Mouse (Mus musculus): ENCODE measurements around the gene Nol10. TPM values are rescaled to one million over a fixed set of nuclear protein-coding genes. Genes with fewer than 3 reads are reported as not detected.

Nol10 gene
- polyA plus RNA-seq (2016; fragmentation: Nextera tagmentation; extraction: Ambion mirVana), result 26.4 and 26.5 TPM in 2 replicates

DNA sequence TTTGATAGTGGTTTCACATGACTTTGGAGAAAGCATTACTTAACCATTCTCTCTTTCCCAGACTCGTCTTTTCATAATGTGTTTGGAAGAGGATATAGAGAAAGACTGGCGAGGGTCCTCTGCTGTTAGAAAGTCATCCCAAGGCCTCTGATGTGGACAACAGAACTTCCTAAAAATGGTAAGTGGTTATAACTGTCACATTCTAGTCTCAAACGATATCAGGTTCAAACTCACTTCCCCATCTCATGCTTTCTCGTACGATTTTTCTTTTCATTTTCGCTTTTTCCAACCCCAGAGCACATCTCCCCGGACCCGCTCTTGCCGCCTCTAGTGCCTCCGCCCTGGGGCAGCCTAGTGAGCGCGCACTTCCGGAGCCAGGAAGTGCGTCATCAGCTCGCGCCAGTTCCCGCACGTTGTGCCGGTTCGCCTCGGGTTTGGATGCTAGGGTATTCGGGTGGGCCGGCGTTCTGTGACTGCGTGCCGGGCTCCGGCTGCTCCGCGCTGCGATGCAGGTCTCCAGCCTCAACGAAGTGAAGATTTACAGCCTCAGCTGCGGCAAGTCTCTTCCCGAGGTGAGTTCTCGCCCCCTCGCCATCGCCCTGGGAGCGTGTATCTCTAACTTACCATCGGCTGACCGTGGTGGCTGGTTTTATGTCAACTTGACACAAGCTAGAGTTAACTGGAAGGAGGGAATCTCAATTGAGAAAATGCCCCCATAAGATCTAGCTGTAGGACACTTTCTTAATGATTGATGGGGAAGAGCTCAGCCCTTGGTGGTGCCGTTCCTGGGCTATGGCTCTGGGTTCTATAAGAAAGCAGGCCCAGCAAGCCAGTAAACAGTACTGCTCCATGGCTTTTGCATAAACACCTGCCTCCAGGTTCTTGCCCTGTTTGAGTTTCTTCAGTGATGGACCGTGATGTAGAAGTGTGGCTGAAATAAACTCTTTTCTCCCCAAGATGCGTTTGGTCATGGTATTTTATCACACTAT is at the start of gene Nol10:
Gene Nol10 (plus strand): TSS at position 411 of the 989 bp plus-strand sequence.
- H3K9ac ChIP-seq, result peak within 1 kb of the TSS; percentile 79
- peak within 1 kb of the TSS; percentile 55 for H3K27ac ChIP-seq
- no peaks in the 10 kb centered on the region for H3K9me3 ChIP-seq (replicated peaks)
- peaks cover 19% of the 10 kb centered on the region for H3K4me1 ChIP-seq
- under 1% methylated on average over 42 of the region's 42 CpGs for WGBS (ENCODE audit: insufficient replicate concordance)
- H3K27me3 ChIP-seq (replicated peaks), result peaks cover 6% of the 10 kb centered on the region; the same call in 1 of the 2 replicates
- ATAC-seq, result peak; percentile 92
- peak within 1 kb of the TSS; percentile 73 for H3K4me2 ChIP-seq
- H3K36me3 ChIP-seq, result peaks cover 31% of the 10 kb centered on the region
- H3K4me3 ChIP-seq, result peak within 1 kb of the TSS; percentile 91

DNA sequence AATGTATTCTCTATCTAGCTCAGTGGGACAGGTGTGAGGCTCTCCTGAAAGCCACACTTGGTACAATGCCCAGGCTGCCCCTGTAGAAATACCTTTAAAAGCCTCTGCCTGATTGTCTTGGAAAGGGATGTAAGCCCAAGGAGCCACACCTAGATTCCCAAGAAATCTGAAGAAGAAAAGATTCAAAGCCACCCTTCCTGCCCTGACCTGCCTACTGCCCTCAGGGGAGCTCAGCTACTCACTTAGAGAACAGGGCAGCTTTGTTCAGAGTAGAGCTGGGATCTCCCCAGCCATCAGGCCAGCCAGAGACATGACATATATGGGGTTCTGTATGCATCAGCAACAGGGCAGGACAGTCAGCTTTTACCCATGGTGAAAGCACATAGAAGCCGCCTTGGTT is 48.4 kb upstream of the Nol10 start:
- Histone ChIP-seq H3K4me2 (no peak overlapping the region), H3K4me1 (no peaks in the 10 kb centered on the region), H3K36me3 (no peaks in the 10 kb centered on the region), H3K27ac (no peak overlapping the region), H3K9ac (no peak overlapping the region), H3K9me3 (replicated peaks) (no peaks in the 10 kb centered on the region), H3K4me3 (no peak overlapping the region), H3K27me3 (replicated peaks) (no peaks in the 10 kb centered on the region)
- no peak for ATAC-seq
- WGBS (ENCODE audit: insufficient replicate concordance), result 88% methylated on average over 1 of the region's 1 CpGs

DNA sequence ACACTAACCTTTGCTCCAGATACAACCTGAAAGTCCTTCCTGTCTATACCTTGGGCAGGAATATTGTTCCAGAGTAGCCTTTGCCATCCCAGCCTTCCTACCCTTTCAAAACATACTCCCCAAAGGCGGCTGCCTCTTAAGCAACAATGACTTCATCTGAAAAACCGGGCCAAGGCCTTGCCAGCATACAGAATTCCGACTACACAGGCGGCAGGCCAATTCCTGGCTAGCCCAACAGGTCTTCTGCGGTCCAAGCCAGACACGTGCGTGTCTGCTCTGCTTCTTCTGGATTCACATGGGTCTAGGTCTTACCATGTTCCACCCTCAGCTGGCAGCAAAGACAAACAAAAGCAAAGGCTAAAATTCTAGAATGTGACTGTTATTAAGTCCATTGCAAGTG is 42.8 kb upstream of the Nol10 start:
- H3K4me1 ChIP-seq, result no peaks in the 10 kb centered on the region
- no peak overlapping the region for H3K4me3 ChIP-seq
- no peak overlapping the region for H3K9ac ChIP-seq
- WGBS (ENCODE audit: insufficient replicate concordance), result 67% methylated on average over 7 of the region's 7 CpGs
- no peaks in the 10 kb centered on the region for H3K9me3 ChIP-seq (replicated peaks)
- no peaks in the 10 kb centered on the region for H3K36me3 ChIP-seq
- no peak overlapping the region for H3K4me2 ChIP-seq
- no peaks in the 10 kb centered on the region for H3K27me3 ChIP-seq (replicated peaks)
- H3K27ac ChIP-seq, result no peak overlapping the region
- ATAC-seq, result no peak

DNA sequence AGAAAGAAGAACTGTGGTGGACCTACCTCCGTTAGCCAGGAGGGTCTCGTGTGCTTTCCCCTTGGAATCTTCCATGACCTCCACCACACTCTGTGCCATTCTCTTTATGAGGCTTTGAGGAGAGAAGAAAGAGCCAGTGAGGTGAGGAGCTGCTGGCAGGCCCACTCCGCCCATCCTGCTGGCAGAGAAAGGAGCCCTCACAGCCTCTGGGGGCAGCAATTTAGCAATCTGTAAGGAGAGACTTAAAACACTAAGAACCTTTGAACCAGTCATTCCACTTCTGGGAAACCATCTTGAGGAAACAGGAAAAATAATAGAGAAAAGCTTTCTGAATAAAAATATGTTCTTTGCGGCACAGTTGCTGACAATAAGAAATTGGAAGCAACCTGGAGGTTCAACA is 40.0 kb upstream of the Nol10 start:
- H3K27me3 ChIP-seq (replicated peaks), result no peaks in the 10 kb centered on the region
- H3K9me3 ChIP-seq (replicated peaks), result no peaks in the 10 kb centered on the region
- no peak overlapping the region for H3K9ac ChIP-seq
- H3K36me3 ChIP-seq, result no peaks in the 10 kb centered on the region
- no peak overlapping the region for H3K4me3 ChIP-seq
- H3K27ac ChIP-seq, result no peak overlapping the region
- 42% methylated on average over 4 of the region's 4 CpGs for WGBS (ENCODE audit: insufficient replicate concordance)
- H3K4me2 ChIP-seq, result no peak overlapping the region
- no peaks in the 10 kb centered on the region for H3K4me1 ChIP-seq
- no peak for ATAC-seq

DNA sequence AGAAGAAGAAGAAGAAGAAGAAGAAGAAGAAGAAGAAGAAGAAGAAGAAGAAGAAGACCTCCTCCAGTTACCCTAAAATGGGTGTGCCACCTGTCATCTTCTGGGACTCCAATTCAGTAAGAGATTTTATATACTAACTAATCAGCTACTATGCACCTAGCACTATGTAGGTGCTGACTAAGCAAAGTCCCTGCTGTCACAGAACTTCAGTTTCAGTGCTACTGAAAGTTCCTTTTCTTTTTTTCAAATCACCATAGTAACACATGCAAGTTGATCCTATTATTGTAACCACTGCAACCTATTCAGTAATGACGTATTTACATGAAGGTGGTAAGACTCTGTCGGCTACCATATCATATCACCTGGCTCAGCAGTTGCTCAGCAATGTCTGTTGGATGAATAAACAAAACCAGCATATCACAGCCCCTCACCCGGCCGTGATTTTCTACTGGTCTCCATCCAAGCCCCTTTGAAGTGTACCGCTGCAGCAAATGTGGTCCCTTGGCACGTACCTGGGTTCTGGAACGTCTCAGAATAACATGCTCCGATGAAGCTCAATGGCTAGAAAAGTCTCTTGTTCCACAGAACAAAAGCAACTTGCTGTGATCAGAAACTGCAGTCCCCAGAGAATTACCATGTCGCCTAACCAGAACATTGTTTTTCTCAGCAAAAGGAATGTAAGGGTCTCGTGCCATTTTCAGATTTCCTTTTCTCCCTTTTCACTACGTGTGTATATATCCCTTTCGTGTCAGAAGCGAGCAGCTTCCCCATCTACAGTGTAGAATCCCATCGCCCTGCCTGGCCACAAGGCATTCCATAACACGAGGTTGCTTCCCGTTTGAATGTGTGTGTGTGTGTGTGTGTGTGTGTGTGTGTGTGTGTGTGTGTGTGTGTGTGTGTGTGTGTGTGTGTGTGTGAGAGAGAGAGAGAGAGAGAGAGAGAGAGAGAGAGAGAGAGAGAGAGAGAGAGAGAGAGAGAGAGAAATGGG is 37.1 kb upstream of the Nol10 start:
- Histone ChIP-seq H3K4me2 (no peak overlapping the region), H3K9ac (no peak overlapping the region), H3K36me3 (no peaks in the 10 kb centered on the region), H3K4me1 (no peaks in the 10 kb centered on the region), H3K9me3 (replicated peaks) (no peaks in the 10 kb centered on the region), H3K27ac (no peak overlapping the region), H3K4me3 (no peak overlapping the region), H3K27me3 (replicated peaks) (no peaks in the 10 kb centered on the region)
- ATAC-seq, result no peak
- WGBS (ENCODE audit: insufficient replicate concordance), result 66% methylated on average over 16 of the region's 16 CpGs

DNA sequence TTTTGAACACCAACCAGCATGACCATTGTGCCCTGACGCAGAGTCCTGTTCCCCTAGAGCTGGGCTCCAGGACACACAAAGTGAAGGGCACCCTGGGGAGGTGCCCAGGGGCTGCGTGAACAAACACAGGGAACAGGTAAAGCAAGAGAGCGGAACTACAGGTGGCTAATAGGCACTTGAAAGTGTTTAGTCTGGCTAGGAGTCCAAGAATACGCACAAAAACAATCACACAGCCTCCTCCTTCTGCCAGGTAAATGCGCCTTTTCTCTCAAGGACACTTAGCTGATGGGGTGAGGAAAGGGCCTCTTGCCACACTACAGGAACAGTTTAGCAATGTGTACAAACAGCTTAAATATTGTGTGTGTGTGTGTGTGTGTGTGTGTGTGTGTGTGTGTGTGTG is 32.2 kb upstream of the Nol10 start:
- H3K27ac ChIP-seq, result no peak overlapping the region
- H3K4me3 ChIP-seq, result no peak overlapping the region
- no peak overlapping the region for H3K9ac ChIP-seq
- WGBS (ENCODE audit: insufficient replicate concordance), result 65% methylated on average over 5 of the region's 5 CpGs
- H3K27me3 ChIP-seq (replicated peaks), result 0 out of 2 replicates have a peak, but pooled peaks cover 5% of the 10 kb centered on the region
- no peaks in the 10 kb centered on the region for H3K36me3 ChIP-seq
- no peaks in the 10 kb centered on the region for H3K4me1 ChIP-seq
- ATAC-seq, result no peak
- no peak overlapping the region for H3K4me2 ChIP-seq
- no peaks in the 10 kb centered on the region for H3K9me3 ChIP-seq (replicated peaks)

DNA sequence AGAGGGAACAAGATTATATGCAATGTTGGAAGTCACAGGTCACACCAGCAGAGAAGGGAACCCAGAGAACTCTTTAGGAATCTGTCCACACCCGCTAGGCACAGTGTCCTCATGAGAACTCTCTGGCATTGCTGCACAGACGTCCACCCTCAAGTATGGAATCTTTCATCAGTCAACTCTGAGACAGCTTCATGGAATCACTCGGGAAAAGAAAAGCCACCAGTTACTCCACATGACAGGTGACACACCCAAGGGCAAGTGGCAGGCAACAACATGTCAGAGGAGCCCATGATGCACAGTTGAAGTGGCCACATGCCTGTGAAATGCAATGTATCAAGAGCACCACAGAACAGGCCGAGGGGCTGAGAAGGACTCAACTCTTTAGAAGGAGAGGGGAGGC is 30.3 kb upstream of the Nol10 start:
- no peaks in the 10 kb centered on the region for H3K9me3 ChIP-seq (replicated peaks)
- H3K27me3 ChIP-seq (replicated peaks), result peaks cover 14% of the 10 kb centered on the region
- no peaks in the 10 kb centered on the region for H3K4me1 ChIP-seq
- no peak overlapping the region for H3K9ac ChIP-seq
- WGBS (ENCODE audit: insufficient replicate concordance), result 50% methylated on average over 4 of the region's 4 CpGs
- no peak for ATAC-seq
- no peak overlapping the region for H3K27ac ChIP-seq
- H3K4me2 ChIP-seq, result no peak overlapping the region
- no peak overlapping the region for H3K4me3 ChIP-seq
- no peaks in the 10 kb centered on the region for H3K36me3 ChIP-seq

DNA sequence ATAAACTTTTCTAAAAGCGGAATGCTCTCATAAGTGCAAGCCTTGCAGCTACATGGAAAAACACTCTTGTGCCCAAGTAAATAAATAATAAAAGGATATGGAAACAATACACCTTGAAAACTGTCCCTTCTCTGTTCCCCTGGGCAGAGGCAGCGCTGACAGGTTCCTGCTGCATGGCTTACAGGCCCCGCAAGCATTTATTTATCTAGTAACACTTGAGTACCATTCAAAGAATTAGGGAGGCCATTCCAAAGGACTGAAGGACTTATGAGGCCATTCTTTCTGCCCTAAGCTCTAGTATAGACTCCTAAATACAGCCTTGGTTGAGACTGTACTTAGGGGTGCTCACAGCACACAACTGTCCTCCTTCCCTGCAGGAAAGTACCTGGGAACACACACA is 29.8 kb upstream of the Nol10 start:
- no peak for ATAC-seq
- no peak overlapping the region for H3K4me2 ChIP-seq
- H3K9me3 ChIP-seq (replicated peaks), result no peaks in the 10 kb centered on the region
- no peak overlapping the region for H3K27ac ChIP-seq
- H3K36me3 ChIP-seq, result no peaks in the 10 kb centered on the region
- WGBS (ENCODE audit: insufficient replicate concordance), result 71% methylated on average over 3 of the region's 3 CpGs
- no peak overlapping the region for H3K4me3 ChIP-seq
- no peaks in the 10 kb centered on the region for H3K4me1 ChIP-seq
- H3K9ac ChIP-seq, result no peak overlapping the region
- H3K27me3 ChIP-seq (replicated peaks), result peaks cover 19% of the 10 kb centered on the region

DNA sequence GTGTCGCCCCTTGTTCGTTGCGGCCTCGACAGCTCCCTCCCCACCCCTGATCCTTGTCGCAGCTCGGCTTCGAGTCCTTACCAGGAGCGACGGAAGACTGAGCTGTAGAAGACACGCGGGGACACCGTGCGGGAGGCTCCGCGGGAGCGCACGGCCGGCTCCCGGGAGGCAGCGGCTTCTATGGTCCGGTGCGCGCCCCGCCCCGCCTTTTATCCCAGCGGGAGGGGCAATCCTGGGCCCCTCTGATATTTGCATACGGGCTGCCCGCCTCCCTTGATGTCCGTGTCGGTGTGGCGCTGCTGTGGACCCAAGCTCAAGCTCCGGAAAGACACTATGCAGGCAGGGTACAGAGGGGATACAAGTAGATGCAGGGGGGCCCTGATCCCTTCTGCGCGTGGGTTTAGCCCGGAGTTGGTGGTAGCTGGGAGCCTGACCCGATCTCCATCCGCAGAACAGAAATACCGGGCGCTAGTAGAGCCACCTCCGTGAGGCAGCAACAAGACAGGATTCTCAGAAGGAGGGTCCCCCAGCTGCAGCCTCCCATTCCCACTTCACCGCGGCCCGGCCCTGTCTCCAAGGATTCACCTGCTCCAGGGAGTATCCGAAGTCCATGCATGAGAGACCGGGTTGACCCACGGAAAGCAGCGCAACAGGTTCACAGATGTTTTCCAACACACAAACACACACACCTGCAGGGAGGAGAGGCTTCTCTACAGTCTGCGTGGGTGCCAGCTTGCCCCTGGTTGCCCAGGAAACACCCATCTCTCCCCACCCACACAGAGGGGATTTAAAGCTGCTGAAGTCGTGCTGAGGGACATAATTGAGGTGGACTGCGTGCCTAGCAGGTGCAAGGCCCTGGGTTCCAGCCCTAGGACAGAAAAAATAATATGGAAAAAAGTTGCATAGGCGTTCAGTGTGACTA is 23.4 kb upstream of the Nol10 start:
- no peak for ATAC-seq
- H3K4me1 ChIP-seq, result peaks cover 7% of the 10 kb centered on the region; the same call in 1 of the 2 replicates
- H3K27me3 ChIP-seq (replicated peaks), result peaks cover 60% of the 10 kb centered on the region
- peak overlapping the region; percentile 7; the same call in 1 of the 2 replicates for H3K9ac ChIP-seq
- H3K4me2 ChIP-seq, result peak overlapping the region; percentile 67
- H3K36me3 ChIP-seq, result no peaks in the 10 kb centered on the region
- no peak overlapping the region for H3K27ac ChIP-seq
- 5% methylated on average over 51 of the region's 51 CpGs for WGBS (ENCODE audit: insufficient replicate concordance)
- H3K9me3 ChIP-seq (replicated peaks), result no peaks in the 10 kb centered on the region
- H3K4me3 ChIP-seq, result peak overlapping the region; percentile 44

DNA sequence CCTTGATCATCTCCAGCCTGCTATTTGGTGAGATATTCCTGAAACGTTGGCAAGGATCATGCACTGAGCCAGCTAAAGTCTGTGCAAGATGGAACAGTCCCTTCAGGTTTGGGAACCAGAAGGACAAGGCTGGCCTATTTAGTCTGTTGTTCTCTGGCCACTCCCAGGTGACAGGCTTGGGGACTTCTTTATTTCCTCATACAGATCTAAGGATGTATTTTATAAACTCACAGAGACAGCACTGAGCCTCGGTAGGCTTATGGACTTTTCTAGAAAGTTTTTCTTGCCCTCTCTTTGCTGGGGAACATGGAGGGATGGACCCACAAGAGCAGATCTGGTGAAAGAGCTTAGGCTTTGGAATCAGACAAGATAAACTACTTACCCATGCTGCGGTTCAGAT is 19.0 kb upstream of the Nol10 start, which contains the start of gene Atp6v1c2:
Gene Atp6v1c2 (minus strand): TSS at position 101 of the 400 bp plus-strand sequence.
- ATAC-seq, result no peak
- Histone ChIP-seq H3K27ac (no peak within 1 kb of the TSS), H3K4me3 (no peak within 1 kb of the TSS), H3K9ac (no peak within 1 kb of the TSS), H3K4me2 (no peak within 1 kb of the TSS), H3K4me1 (peaks cover 4% of the 10 kb centered on the region; the same call in 1 of the 2 replicates), H3K9me3 (replicated peaks) (no peaks in the 10 kb centered on the region), H3K27me3 (replicated peaks) (peaks cover 45% of the 10 kb centered on the region), H3K36me3 (no peaks in the 10 kb centered on the region)
- 68% methylated on average over 3 of the region's 3 CpGs for WGBS (ENCODE audit: insufficient replicate concordance)

DNA sequence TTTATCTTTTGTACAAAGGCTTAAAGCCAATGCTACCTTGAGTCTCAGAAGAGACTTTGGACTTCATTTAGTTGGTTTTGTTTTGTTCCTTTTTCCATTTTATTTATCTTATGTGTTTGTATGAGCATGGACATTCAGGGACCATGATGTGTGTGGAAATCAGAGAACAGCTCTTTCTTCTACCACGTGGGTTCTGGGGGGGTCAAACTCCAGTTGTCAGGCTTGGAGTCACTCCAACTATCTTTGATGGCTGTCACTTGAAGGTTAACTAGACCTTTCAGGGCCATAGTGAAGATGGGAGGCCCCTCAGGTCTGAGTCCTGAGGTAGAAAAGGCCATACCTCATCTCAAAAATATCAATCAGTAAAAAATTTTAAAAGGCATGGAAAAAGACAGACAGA is 14.8 kb upstream of the Nol10 start:
- Histone ChIP-seq H3K27ac (no peak overlapping the region), H3K27me3 (replicated peaks) (peaks cover 9% of the 10 kb centered on the region), H3K4me2 (no peak overlapping the region), H3K36me3 (no peaks in the 10 kb centered on the region), H3K9me3 (replicated peaks) (no peaks in the 10 kb centered on the region), H3K4me1 (no peaks in the 10 kb centered on the region), H3K4me3 (no peak overlapping the region), H3K9ac (no peak overlapping the region)
- no peak for ATAC-seq
- 17% methylated on average over 1 of the region's 1 CpGs for WGBS (ENCODE audit: insufficient replicate concordance)
